Mouse (Mus musculus): Measurements from ENCODE around the gene Nav2.

- TF ChIP-seq CTCF (IDR thresholded peaks at IDR 0.05; ENCODE audit: extremely low read depth, insufficient read depth, low read length) (no peak), POLR2A (IDR thresholded peaks at IDR 0.05; ENCODE audit: extremely low read depth, insufficient read depth, low read length) (no peak)
Observed at GRCm38 (mm10) chr7:49631885-49632284, 723.4 kb downstream of the Nav2 start.

Data from cortical plate, adult 2 months (tissue).